Mouse (Mus musculus) kidney, adult 9 months (tissue): ENCODE data around the gene Pxmp4.

Experiments used
- DNase-seq: peaks from one replicate; pipeline ENCODE4 v3.0.0; 2022

Gene Pxmp4

DNA sequence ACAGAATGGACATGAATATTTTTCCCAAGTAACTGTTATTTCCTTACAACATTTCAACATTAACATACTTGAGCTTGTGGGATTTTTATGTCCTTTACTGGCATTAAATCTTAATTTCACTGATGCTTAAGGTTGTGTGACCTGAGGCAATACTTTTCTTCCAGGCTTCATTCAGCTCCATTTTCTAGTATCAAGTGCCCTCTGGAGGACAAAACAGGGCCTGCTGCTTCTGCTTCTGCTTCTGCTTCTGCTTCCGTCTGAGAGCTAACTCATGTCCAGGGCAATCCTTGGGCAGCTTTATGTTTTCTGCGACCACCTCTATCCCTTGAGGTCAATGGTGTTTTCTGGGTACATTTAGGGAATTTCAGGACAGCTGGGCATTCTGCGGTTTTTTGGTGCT lies 63.8 kb downstream of the Pxmp4 start:
- peak; percentile 40 for DNase-seq

DNA sequence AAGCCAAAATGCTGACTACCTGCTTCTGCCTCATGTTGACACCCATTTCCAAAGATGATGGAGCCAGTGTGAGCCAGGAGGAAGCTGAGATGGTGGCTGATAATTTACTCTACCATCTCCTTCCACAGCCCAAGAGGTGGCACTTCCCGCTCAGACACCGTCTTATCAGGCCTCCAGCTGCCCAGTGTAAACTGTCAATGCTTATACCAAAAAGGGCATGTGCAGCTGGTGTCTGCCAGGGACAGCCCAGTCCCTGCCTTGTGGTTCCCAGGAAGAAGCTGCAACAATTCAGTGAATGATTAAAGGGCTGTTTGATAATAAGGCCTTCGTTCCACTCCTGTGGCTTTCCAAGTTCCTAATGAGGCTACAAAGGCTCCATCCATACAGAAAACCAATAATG lies 64.8 kb downstream of the Pxmp4 start:
- no peak for DNase-seq

DNA sequence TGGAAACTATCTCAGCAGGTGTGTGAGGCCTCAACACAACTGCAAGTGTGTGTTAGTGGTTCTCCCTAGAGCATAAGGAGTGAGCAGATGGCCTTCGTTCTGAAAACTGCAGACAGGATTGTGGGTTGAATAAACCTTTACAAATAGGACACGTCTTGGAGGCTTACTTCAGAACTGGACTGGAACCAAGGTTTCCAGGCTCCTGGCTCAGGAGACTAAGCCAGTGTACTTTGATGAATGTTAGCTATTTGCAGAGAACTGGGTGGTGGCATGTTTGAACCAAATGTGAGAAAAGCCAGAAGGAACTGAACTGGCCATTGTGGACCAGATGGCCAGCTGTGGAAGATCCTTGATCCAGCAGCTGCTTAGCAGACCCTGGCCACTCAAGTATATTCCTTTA lies 65.2 kb downstream of the Pxmp4 start:
- DNase-seq = no peak
